Mouse (Mus musculus): ENCODE data around the gene Gtf3a.
"Not testable (repeated sequence)": the region's sequence is repeated elsewhere in the genome, so short reads cannot be mapped to it uniquely, and the experiment has no call there.

The Gtf3a gene

DNA sequence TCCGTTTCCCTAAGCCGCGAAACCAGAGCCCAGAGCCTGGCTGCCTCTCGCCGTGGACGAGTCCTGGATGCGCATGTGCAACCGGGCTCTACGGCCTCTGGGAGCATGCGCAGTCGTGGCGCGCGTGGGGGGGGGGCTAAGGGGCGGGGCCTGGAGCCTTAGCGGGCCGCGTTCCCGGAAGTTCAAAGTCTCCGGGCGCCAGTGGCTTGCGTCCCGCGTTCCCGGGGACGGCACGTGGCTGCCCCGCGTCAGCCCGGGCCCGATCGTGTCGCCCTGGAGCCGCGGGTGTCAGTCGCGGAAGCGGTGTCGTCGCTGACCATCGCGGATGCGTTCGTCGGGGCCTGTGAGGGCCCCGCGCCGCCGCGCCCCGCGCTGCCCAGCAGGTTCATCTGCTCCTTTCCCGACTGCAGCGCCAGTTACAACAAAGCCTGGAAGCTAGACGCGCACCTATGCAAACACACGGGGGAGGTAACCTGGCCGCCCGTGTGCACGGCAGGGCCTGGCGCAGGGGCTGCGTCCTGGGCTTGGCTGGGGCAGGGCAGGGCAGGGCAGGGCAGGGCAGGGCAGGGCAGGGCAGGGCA lies at the start of gene Gtf3a:
TSS of gene Gtf3a (plus strand) at position 150 of the 581 bp plus-strand sequence.
- peak; percentile 45 to 49 for DNase-seq (ENCODE audit: low spot score in 2 of 2)

DNA sequence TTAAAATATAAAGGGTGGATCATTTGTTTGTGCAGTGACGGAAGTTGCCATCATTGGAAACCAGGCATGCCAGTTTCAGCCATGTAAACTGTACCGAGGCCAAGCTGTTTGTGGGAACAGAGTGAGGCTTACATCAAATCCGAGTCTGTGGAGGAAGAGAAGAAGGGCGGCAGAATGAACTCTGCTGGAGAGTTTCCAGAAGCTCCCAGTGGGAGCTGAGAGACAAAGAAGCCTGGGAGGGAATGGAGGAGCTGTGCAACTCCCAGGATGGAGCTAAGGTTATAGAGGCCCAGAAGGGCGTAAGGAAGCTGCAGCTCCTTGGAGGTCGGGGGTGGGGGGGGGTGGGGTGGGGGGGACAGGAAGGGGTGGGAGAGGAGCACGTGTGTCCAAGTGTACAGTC lies 48.1 kb upstream of the Gtf3a start:
- DNase-seq (ENCODE audit: low spot score in 2 of 2): no peak

- no peak for DNase-seq (ENCODE audit: low spot score in 2 of 2)
These were observed 47.0 kb upstream of the Gtf3a start for GRCm38 (mm10) chr5:146901501-146901900.

GRCm38 (mm10) chr5:146904404-146904803 lies 44.1 kb upstream of the Gtf3a start:
- peak; percentile 70 to 73 for DNase-seq (ENCODE audit: low spot score in 2 of 2)

DNA sequence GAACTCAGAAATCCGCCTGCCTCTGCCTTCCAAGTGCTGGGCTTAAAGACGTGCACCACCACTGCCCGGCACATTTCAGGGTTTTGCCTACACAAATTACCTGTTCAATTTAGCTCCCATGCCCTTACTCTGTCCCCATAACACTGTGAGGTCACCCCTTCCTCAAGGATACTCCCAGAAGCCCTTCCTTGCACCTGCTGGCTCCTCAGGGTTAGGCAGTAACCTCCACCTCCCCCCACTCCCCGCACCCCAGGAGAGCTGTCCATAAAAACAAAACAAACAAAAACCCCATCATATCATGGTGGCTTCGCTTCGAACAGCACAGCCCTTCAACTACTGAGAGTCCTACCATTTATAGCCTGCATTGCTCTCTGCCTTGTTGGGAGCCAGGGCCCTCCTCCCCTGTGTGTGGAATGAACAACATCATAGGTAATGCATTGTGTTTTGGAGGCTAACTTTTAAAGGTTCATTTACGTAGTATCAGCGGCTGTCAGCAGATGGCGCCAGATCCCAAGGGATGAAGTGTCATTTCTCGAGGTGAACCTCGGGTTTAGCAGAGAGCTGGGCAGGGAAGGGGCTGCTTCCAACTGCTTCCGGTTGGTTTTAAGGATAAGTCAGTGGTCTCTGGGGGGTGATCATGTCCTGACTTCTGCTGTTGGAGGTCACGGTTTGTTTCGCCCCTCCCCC lies 42.8 kb upstream of the Gtf3a start:
- DNase-seq (ENCODE audit: low spot score in 2 of 2): peak; percentile 67

DNA sequence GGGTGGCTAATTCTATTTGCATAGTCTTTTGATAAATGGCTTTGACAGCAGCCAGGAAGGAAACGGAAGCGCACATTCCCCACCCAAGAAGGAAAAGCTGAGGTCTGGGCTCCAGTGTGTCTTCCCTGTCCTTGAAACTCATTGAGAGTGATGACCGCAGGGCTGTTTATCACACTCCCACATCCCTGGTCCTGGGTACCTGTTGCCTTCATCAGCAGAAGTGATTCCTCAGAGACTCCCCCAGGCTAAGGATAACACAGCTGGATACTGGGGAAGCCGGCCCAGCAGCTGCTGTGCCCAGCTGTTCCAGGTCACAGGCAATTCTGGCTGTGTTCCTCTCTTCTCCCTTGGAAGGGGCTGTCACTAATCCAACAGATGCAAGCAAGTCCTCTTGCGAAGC lies 40.9 kb upstream of the Gtf3a start:
- no peak for DNase-seq (ENCODE audit: low spot score in 2 of 2)

- no peak for DNase-seq (ENCODE audit: low spot score in 2 of 2)
These were observed 39.8 kb upstream of the Gtf3a start for GRCm38 (mm10) chr5:146908629-146909028.

GRCm38 (mm10) chr5:146912206-146912605 lies 36.3 kb upstream of the Gtf3a start:
- no peak for DNase-seq (ENCODE audit: low spot score in 2 of 2)

- DNase-seq (ENCODE audit: low spot score in 2 of 2): no peak
These were observed 35.1 kb upstream of the Gtf3a start for GRCm38 (mm10) chr5:146913355-146913754.

GRCm38 (mm10) chr5:146914088-146914766 lies 34.2 kb upstream of the Gtf3a start:
- DNase-seq (ENCODE audit: low spot score in 2 of 2): peak; percentile 28 to 51

GRCm38 (mm10) chr5:146916273-146916672 lies 32.2 kb upstream of the Gtf3a start:
- DNase-seq (ENCODE audit: low spot score in 2 of 2): no peak

DNA sequence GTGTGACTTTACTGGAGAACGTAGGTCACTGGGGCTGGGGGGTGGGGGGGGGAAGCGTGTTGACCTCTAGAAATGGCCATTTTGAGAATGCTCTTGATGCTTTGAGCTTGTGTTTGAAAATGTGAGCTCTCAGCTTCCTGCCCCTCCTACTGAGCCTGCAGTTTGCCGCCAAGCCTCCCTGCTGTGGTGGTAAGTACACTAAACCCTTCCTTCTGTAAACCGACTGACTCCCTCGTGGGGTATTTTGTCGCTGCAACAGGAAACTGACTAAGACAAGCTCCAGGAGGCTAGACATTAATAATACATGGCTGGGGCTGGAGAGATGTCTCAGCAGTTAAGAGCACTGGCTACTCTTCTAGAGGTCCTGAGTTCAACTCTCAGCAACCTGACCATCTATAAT lies 31.7 kb upstream of the Gtf3a start:
- no peak for DNase-seq (ENCODE audit: low spot score in 2 of 2)

- DNase-seq (ENCODE audit: low spot score in 2 of 2): not testable (repeated sequence)
These were observed 31.1 kb upstream of the Gtf3a start for GRCm38 (mm10) chr5:146917357-146917756.

GRCm38 (mm10) chr5:146919874-146920273 lies 28.6 kb upstream of the Gtf3a start:
- no peak for DNase-seq (ENCODE audit: low spot score in 2 of 2)

- no peak for DNase-seq (ENCODE audit: low spot score in 2 of 2)
These were observed 27.9 kb upstream of the Gtf3a start for GRCm38 (mm10) chr5:146920314-146921161.

- no peak for DNase-seq (ENCODE audit: low spot score in 2 of 2)
These were observed 27.2 kb upstream of the Gtf3a start for GRCm38 (mm10) chr5:146921224-146921623.

GRCm38 (mm10) chr5:146923547-146923946 lies 24.9 kb upstream of the Gtf3a start:
- DNase-seq (ENCODE audit: low spot score in 2 of 2): no peak

GRCm38 (mm10) chr5:146926673-146927072 lies 21.8 kb upstream of the Gtf3a start:
- no peak for DNase-seq (ENCODE audit: low spot score in 2 of 2)

DNA sequence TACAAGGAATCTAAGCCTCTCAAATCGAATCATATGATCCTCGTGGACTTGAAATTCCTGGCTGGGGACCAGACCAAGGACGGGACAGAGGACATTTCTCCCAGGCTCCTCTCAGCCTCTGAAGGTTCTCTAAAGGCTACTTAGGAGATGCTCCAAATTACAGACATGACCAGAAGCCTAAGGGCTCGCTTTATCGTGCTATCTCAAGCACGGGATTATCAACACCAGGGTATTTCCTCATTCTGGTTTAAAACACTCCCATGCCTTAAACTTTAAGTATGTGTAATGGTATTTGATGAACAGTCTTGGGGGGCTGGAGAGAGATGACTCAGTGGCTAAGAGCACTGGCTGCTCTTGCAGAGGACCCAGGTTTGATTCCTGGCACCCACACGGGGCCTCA lies 17.0 kb upstream of the Gtf3a start:
- DNase-seq (ENCODE audit: low spot score in 2 of 2): no peak

DNA sequence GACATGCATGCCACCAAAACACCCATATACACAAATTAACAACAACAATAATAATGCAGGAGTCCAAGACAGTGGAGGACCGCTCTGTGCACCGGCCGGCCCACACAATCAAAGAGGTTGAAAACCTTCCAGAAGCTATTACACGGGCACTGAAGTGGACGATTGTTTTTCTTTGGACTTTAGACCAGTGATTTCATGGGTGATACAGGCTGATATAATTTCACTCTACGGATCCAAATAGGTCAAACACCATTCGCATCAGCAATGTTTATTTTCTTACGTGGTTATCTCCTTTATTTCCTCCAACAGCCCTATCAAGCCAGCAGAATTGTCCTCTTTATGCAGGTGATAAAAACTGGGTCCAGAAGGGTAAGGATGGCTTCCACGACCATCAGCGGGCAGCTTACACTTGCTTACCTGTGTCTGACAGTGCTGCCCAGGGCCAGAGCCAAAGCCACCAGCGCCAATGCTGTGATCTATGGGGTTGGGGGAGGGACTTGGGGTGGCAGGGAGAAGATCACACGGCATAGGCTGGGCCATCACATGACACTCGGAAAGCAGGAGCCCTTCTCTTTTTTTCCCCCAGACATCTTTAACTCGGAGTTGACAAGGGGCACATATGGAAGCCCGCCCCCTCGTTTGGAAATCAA lies 16.4 kb upstream of the Gtf3a start:
- DNase-seq (ENCODE audit: low spot score in 2 of 2): no peak

GRCm38 (mm10) chr5:146933466-146933865 lies 15.0 kb upstream of the Gtf3a start:
- DNase-seq (ENCODE audit: low spot score in 2 of 2): no peak
